Mouse (Mus musculus): Measurements from ENCODE around the gene March1. TPM values are rescaled to one million over a fixed set of nuclear protein-coding genes. Genes with fewer than 3 reads are reported as not detected.

Gene March1
- polyA plus RNA-seq, 1 experiment from 2014 or later, result 1.3 TPM

GRCm38 (mm10) chr8:66433577-66433976 is 815.9 kb downstream of the March1 start:
- Histone ChIP-seq H3K9ac (no peak overlapping the region), H3K4me2 (no peak overlapping the region), H3K4me3 (replicated peaks) (no peak overlapping the region), H3K36me3 (replicated peaks) (no peaks in the 10 kb centered on the region), H3K27me3 (no peaks in the 10 kb centered on the region), H3K4me1 (replicated peaks) (0 out of 2 replicates have a peak, but pooled peaks cover 4% of the 10 kb centered on the region), H3K27ac (replicated peaks) (no peak overlapping the region), H3K9me3 (replicated peaks) (no peaks in the 10 kb centered on the region)
- ATAC-seq (ENCODE audit: insufficient read depth), result no peak

GRCm38 (mm10) chr8:66436804-66437203 is 819.1 kb downstream of the March1 start:
- WGBS (ENCODE audit: insufficient replicate concordance), result 59% methylated on average over 1 of the region's 1 CpGs
- Histone ChIP-seq H3K4me3 (replicated peaks) (no peak overlapping the region), H3K4me2 (no peak overlapping the region), H3K27ac (replicated peaks) (no peak overlapping the region), H3K9ac (no peak overlapping the region), H3K36me3 (replicated peaks) (no peaks in the 10 kb centered on the region), H3K4me1 (replicated peaks) (0 out of 2 replicates have a peak, but pooled peaks cover 4% of the 10 kb centered on the region), H3K27me3 (no peaks in the 10 kb centered on the region), H3K9me3 (replicated peaks) (no peaks in the 10 kb centered on the region)
- ATAC-seq (ENCODE audit: insufficient read depth), result no peak

GRCm38 (mm10) chr8:66437929-66438328 is 820.2 kb downstream of the March1 start:
- Histone ChIP-seq H3K4me1 (replicated peaks) (0 out of 2 replicates have a peak, but pooled peaks cover 4% of the 10 kb centered on the region), H3K9ac (no peak overlapping the region), H3K4me2 (no peak overlapping the region), H3K4me3 (replicated peaks) (no peak overlapping the region), H3K27me3 (no peaks in the 10 kb centered on the region), H3K36me3 (replicated peaks) (no peaks in the 10 kb centered on the region), H3K9me3 (replicated peaks) (no peaks in the 10 kb centered on the region), H3K27ac (replicated peaks) (no peak overlapping the region)
- WGBS (ENCODE audit: insufficient replicate concordance), result 7% methylated on average over 3 of the region's 3 CpGs
- no peak for ATAC-seq (ENCODE audit: insufficient read depth)

- H3K4me3 ChIP-seq (replicated peaks), result no peak overlapping the region
- H3K9me3 ChIP-seq (replicated peaks), result no peaks in the 10 kb centered on the region
- H3K27ac ChIP-seq (replicated peaks), result no peak overlapping the region
- no peaks in the 10 kb centered on the region for H3K27me3 ChIP-seq
- WGBS (ENCODE audit: insufficient replicate concordance), result 46% methylated on average over 4 of the region's 4 CpGs
- H3K4me1 ChIP-seq (replicated peaks), result 0 out of 2 replicates have a peak, but pooled peaks cover 4% of the 10 kb centered on the region
- ATAC-seq (ENCODE audit: insufficient read depth), result no peak
- H3K36me3 ChIP-seq (replicated peaks), result no peaks in the 10 kb centered on the region
- no peak overlapping the region for H3K4me2 ChIP-seq
- no peak overlapping the region for H3K9ac ChIP-seq
Measured at GRCm38 (mm10) chr8:66438468-66438867, 820.8 kb downstream of the March1 start.

GRCm38 (mm10) chr8:66441123-66441522 is 823.4 kb downstream of the March1 start:
- H3K27me3 ChIP-seq, result no peaks in the 10 kb centered on the region
- H3K9me3 ChIP-seq (replicated peaks), result no peaks in the 10 kb centered on the region
- H3K4me1 ChIP-seq (replicated peaks), result 0 out of 2 replicates have a peak, but pooled peaks cover 4% of the 10 kb centered on the region
- H3K9ac ChIP-seq, result no peak overlapping the region
- no peak overlapping the region for H3K4me3 ChIP-seq (replicated peaks)
- WGBS (ENCODE audit: insufficient replicate concordance), result 16% methylated on average over 1 of the region's 1 CpGs
- no peaks in the 10 kb centered on the region for H3K36me3 ChIP-seq (replicated peaks)
- H3K27ac ChIP-seq (replicated peaks), result no peak overlapping the region
- no peak overlapping the region for H3K4me2 ChIP-seq
- ATAC-seq (ENCODE audit: insufficient read depth), result no peak

GRCm38 (mm10) chr8:66442778-66443177 is 825.1 kb downstream of the March1 start:
- Histone ChIP-seq H3K4me2 (no peak overlapping the region), H3K27ac (replicated peaks) (no peak overlapping the region)
- WGBS (ENCODE audit: insufficient replicate concordance), result 32% methylated on average over 1 of the region's 1 CpGs

GRCm38 (mm10) chr8:66444141-66444540 is 826.4 kb downstream of the March1 start:
- Histone ChIP-seq H3K9me3 (replicated peaks) (no peaks in the 10 kb centered on the region), H3K9ac (no peak overlapping the region), H3K36me3 (replicated peaks) (no peaks in the 10 kb centered on the region), H3K4me3 (replicated peaks) (no peak overlapping the region), H3K27ac (replicated peaks) (no peak overlapping the region), H3K27me3 (no peaks in the 10 kb centered on the region), H3K4me2 (no peak overlapping the region), H3K4me1 (replicated peaks) (no peaks in the 10 kb centered on the region)
- 41% methylated on average over 5 of the region's 5 CpGs for WGBS (ENCODE audit: insufficient replicate concordance)
- no peak for ATAC-seq (ENCODE audit: insufficient read depth)

More at GRCm38 (mm10) chr8:66442778-66443177, 825.1 kb downstream of the March1 start:
- Histone ChIP-seq H3K4me3 (replicated peaks) (no peak overlapping the region), H3K27me3 (no peaks in the 10 kb centered on the region), H3K36me3 (replicated peaks) (no peaks in the 10 kb centered on the region), H3K4me1 (replicated peaks) (0 out of 2 replicates have a peak, but pooled peaks cover 4% of the 10 kb centered on the region), H3K9me3 (replicated peaks) (no peaks in the 10 kb centered on the region), H3K9ac (no peak overlapping the region)
- ATAC-seq (ENCODE audit: insufficient read depth), result no peak

- H3K36me3 ChIP-seq (replicated peaks), result no peaks in the 10 kb centered on the region
- H3K4me2 ChIP-seq, result no peak overlapping the region
- H3K9me3 ChIP-seq (replicated peaks), result no peaks in the 10 kb centered on the region
- no peak overlapping the region for H3K9ac ChIP-seq
- no peaks in the 10 kb centered on the region for H3K4me1 ChIP-seq (replicated peaks)
- no peak overlapping the region for H3K27ac ChIP-seq (replicated peaks)
- no peaks in the 10 kb centered on the region for H3K27me3 ChIP-seq
- ATAC-seq (ENCODE audit: insufficient read depth), result no peak
- no peak overlapping the region for H3K4me3 ChIP-seq (replicated peaks)
- 41% methylated on average over 3 of the region's 3 CpGs for WGBS (ENCODE audit: insufficient replicate concordance)
Measured at GRCm38 (mm10) chr8:66445351-66445750, 827.7 kb downstream of the March1 start.

GRCm38 (mm10) chr8:66450691-66451090 is 833.0 kb downstream of the March1 start:
- no peak overlapping the region for H3K4me3 ChIP-seq (replicated peaks)
- H3K9ac ChIP-seq, result no peak overlapping the region
- no peaks in the 10 kb centered on the region for H3K27me3 ChIP-seq
- no peak overlapping the region for H3K27ac ChIP-seq (replicated peaks)
- no peaks in the 10 kb centered on the region for H3K4me1 ChIP-seq (replicated peaks)
- no peaks in the 10 kb centered on the region for H3K36me3 ChIP-seq (replicated peaks)
- no peaks in the 10 kb centered on the region for H3K9me3 ChIP-seq (replicated peaks)
- no peak overlapping the region for H3K4me2 ChIP-seq
- ATAC-seq (ENCODE audit: insufficient read depth), result no peak
- WGBS (ENCODE audit: insufficient replicate concordance), result 12% methylated on average over 5 of the region's 5 CpGs

GRCm38 (mm10) chr8:66457057-66457456 is 839.4 kb downstream of the March1 start:
- no peaks in the 10 kb centered on the region for H3K4me1 ChIP-seq (replicated peaks)
- no peak overlapping the region for H3K9ac ChIP-seq
- H3K9me3 ChIP-seq (replicated peaks), result no peaks in the 10 kb centered on the region
- H3K4me3 ChIP-seq (replicated peaks), result no peak overlapping the region
- H3K36me3 ChIP-seq (replicated peaks), result no peaks in the 10 kb centered on the region
- H3K27ac ChIP-seq (replicated peaks), result no peak overlapping the region
- H3K4me2 ChIP-seq, result no peak overlapping the region
- ATAC-seq (ENCODE audit: insufficient read depth), result no peak
- H3K27me3 ChIP-seq, result no peaks in the 10 kb centered on the region

GRCm38 (mm10) chr8:66469821-66470220 is 852.1 kb downstream of the March1 start:
- Histone ChIP-seq H3K27ac (replicated peaks) (no peak overlapping the region), H3K9me3 (replicated peaks) (no peaks in the 10 kb centered on the region), H3K9ac (no peak overlapping the region), H3K4me2 (no peak overlapping the region), H3K36me3 (replicated peaks) (no peaks in the 10 kb centered on the region), H3K4me3 (replicated peaks) (no peak overlapping the region), H3K4me1 (replicated peaks) (no peaks in the 10 kb centered on the region), H3K27me3 (no peaks in the 10 kb centered on the region)
- no peak for ATAC-seq (ENCODE audit: insufficient read depth)
- WGBS (ENCODE audit: insufficient replicate concordance), result 48% methylated on average over 3 of the region's 3 CpGs

- Histone ChIP-seq H3K9ac (no peak overlapping the region), H3K9me3 (replicated peaks) (no peaks in the 10 kb centered on the region), H3K27ac (replicated peaks) (no peak overlapping the region), H3K4me3 (replicated peaks) (no peak overlapping the region), H3K4me2 (no peak overlapping the region), H3K4me1 (replicated peaks) (no peaks in the 10 kb centered on the region), H3K36me3 (replicated peaks) (peaks cover 47% of the 10 kb centered on the region), H3K27me3 (no peaks in the 10 kb centered on the region)
- 77% methylated on average over 3 of the region's 3 CpGs for WGBS (ENCODE audit: insufficient replicate concordance)
- ATAC-seq (ENCODE audit: insufficient read depth), result no peak
Measured at GRCm38 (mm10) chr8:66476880-66477279, 859.2 kb downstream of the March1 start.

Data from liver, embryonic 15.5 days (tissue).